Mouse (Mus musculus) adrenal gland (tissue): Measurements from ENCODE around the gene Ldhd.

Experiments used
- intact Hi-C: fragments of 180-260 bp; cut with DNase I; formaldehyde crosslinking; loops from one replicate; pipeline ENCODE4 v1.15.1; 2025

Ldhd gene

DNA sequence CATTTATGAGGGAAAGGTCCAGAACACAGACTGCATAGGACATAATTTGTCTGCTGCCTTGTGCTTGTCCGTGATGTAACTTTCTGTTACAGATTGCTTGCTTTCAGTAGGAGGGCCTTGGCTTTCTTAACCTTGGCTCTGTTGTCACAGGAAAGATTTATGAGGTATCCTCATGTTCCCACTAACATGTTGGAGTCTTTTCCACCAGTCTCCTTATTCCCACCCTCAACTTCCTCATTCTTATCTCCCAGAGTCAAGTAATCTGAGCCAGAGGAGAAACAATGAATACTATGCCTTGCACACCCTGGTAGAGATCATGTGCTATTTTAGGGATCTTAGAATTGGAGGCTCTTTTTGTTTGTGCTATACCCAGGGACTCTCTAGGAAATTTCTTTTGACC, 32.9 kb downstream of the Ldhd start:
- intact Hi-C loops, result no loop called here

GRCm38 (mm10) chr8:111596485-111596821, 33.7 kb downstream of the Ldhd start:
- intact Hi-C loops, result no loop called here

GRCm38 (mm10) chr8:111595712-111596484, 34.3 kb downstream of the Ldhd start:
- intact Hi-C loops, result no loop called here

GRCm38 (mm10) chr8:111594951-111595350, 35.2 kb downstream of the Ldhd start:
- intact Hi-C loops, result no loop called here

DNA sequence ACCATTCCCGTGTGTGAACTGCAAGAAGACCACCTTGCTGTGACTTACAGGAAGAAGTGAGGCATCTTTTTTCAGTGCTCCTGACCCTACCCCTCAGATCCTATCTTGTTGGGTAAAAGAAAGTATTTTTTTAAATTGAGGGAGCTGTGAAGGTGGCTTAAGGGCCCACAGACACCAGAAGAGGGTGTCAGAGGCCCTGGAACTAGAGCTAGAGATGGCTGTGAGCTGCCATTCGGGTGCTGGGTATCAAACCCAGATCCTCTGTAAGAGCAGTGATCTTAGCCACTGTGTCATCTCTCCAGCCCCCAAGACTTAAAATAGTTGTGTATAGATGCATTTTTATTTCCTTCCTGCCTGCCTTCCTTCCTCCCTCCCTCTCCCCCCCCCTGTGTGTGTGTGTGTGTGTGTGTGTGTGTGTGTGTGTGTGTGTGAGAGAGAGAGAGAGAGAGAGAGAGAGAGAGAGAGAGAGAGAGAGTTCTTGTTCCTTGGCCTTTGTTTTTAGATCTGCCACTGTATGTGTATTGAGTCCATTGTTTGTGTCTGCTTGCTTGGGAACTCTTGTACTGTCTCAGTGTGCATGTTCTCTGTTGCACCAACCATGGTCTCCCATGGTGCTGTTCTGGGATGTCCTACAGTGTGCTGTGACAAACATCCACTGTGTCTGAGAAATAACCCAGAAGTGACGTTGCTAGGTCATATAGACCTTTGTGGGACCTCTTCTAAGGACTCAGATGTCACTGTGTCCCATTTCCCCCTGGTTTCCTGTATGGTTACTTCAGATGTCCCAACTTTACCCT, 35.9 kb downstream of the Ldhd start:
- intact Hi-C loops, result no loop called here

DNA sequence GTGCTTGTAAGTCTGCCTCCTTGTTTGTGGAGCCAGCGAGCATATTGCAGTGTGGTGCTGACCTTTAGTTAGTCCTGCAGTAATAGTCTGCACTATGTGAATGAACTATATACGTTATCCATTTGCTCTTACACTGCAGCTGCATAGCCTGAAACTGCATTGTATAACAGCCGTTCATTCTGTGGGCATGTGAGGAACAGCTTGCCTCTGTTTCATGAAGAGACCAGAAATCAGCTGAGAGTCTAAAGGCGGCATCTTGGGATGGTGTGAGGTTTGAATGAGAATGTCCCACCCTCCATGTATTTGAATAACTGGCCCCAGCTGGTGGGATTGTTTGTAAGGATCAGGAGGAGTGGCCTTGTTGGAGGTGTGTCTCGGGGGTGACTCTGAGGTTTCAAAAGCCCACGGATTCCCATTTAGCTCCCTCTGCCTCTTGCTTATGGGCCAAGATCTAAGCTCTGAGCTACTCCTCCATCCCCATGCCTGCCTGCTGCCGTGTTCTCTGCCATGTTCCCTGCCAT, 37.7 kb downstream of the Ldhd start:
- intact Hi-C loops, result no loop called here

DNA sequence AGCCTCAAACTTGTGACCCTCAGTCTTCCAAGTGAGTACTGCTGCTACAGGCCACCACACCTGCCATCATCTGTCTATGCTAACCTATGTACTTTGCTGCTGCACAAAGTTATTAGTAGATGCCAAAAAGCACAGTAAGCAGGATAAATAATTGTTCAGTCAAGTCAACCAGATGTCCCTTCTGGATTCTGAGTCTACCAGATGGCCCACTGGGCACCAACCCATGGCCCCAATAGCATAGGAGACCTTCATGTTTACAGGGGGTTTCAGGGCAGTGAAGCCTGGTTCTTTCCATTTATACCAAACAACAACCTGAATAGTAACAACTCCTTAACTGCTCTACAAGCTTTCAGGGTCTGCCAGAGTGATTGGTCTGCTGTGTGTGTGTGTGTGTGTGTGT, 39.0 kb downstream of the Ldhd start:
- intact Hi-C loops, result no loop called here

- intact Hi-C loops, result no loop called here
Observed at GRCm38 (mm10) chr8:111590214-111590613, 40.0 kb downstream of the Ldhd start.

DNA sequence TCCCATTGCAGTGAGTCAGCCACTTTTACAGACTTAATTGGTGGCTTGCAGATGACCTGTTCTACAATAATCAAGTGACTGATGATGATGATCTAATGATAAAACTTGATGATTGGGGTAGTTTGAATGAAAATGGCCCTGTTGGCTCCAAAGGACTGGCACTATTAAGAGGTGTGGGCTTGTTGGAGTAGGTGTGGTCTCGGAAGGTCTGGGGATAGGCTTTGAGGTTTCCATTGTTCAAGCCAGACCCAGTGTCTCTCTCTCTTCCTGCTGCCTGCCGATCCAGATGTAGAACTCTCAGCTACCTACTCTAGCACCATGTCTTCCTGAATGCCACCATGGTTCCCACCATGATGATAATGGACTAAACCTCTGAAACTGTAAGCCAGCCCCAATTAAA, 41.8 kb downstream of the Ldhd start:
- intact Hi-C loops, result no loop called here

- intact Hi-C loops, result no loop called here
Observed at GRCm38 (mm10) chr8:111587545-111588094, 42.6 kb downstream of the Ldhd start.

- intact Hi-C loops, result no loop called here
Observed at GRCm38 (mm10) chr8:111584946-111585345, 45.2 kb downstream of the Ldhd start.

DNA sequence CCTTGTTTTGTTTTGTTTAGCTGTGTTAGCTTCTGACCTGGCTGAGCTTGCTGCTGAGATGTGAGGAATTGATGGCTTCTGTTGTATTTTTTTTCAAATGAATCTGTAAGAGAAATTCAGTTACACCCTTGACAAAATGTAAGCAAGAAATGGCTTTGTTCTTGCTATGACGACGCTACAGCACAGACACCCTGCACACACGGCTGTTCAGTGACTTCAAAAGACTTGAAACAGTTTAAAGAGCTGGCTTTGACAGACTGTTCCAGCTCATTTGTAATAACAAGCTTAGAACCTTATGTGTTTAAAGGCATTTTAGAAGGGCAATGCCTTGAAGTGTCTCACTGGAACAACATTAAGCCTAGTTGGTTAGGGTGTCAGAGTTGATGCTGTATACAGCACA, 47.8 kb downstream of the Ldhd start:
- intact Hi-C loops, result no loop called here

DNA sequence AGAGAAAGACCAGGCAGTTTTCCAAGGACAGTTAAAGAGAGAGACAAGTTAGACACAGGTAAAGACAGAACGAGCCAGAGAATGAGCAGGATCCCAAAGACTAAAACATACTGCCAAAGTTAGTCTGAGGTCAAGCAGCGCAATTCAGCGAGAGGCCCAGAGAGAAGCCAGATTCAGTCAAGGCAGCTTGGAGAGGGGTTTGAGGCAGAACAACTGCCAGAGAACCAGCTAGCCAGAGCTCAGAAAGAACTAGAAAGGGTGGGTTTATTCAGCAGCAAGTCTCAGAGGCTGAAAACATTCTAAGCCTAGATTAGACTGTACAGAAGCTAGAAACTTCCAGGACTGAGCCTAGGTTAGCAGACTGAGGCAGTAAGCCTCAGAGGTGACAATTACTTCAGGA, 49.9 kb downstream of the Ldhd start:
- intact Hi-C loops, result no loop called here

GRCm38 (mm10) chr8:111579318-111579717, 50.9 kb downstream of the Ldhd start:
- intact Hi-C loops, result loop anchor here (5.0 kb wide), 1 partner anchor 37 kb away; no protein-coding TSS in a partner anchor

- intact Hi-C loops, result loop anchor here (5.0 kb wide), 1 partner anchor 36 kb away; no protein-coding TSS in a partner anchor
Observed at GRCm38 (mm10) chr8:111577880-111578533, 52.2 kb downstream of the Ldhd start.

- intact Hi-C loops, result loop anchor here (5.0 kb wide), 1 partner anchor 34 kb away; no protein-coding TSS in a partner anchor
Observed at GRCm38 (mm10) chr8:111576501-111576900, 53.7 kb downstream of the Ldhd start.

GRCm38 (mm10) chr8:111575492-111575891, 54.7 kb downstream of the Ldhd start:
- intact Hi-C loops, result loop anchor here (5.0 kb wide), 1 partner anchor 33 kb away; no protein-coding TSS in a partner anchor

- intact Hi-C loops, result no loop called here
Observed at GRCm38 (mm10) chr8:111574016-111574415, 56.2 kb downstream of the Ldhd start.
